Mouse (Mus musculus) midbrain, embryonic 14.5 days (tissue): Measurements from ENCODE around the gene Bach2. TPM values are rescaled to one million over a fixed set of nuclear protein-coding genes. Genes with fewer than 3 reads are reported as not detected.

Source experiments
- ATAC-seq: fragments of 200-750 bp; cut with Nextera tagmentation; 2 replicates; pipeline ENCODE4 v1.8.0; 2017; ENCODE audit warnings: moderate number of reproducible peaks, moderate library complexity; ENCODE audit not compliant: low FRiP score, low TSS enrichment
- DNase-seq: peaks from one replicate; pipeline ENCODE4 v3.0.0-alpha.2; 2015
- H3K27ac ChIP-seq: fragments of 300-500 bp; sonication (generic); replicated peaks from 2 replicates; pipeline ENCODE4 v1.5.1; 2014; ENCODE audit warnings: mild to moderate bottlenecking, low read depth, low read length, moderate library complexity
- H3K27me3 ChIP-seq: fragments of 300-500 bp; sonication (generic); 2 replicates; pipeline ENCODE4 v1.6.1; 2014; ENCODE audit warnings: low read length, control low read depth, mixed read lengths; ENCODE audit not compliant: control insufficient read depth, insufficient read depth
- H3K36me3 ChIP-seq: fragments of 300-500 bp; sonication (generic); 2 replicates; pipeline ENCODE4 v1.6.1; 2014; ENCODE audit warnings: low read length, control low read depth; ENCODE audit not compliant: control insufficient read depth, insufficient read depth
- H3K4me1 ChIP-seq: fragments of 300-500 bp; sonication (generic); 2 replicates; pipeline ENCODE4 v1.6.1; 2014; ENCODE audit warnings: mild to moderate bottlenecking, antibody characterized with exemption, low read length, control low read depth; ENCODE audit not compliant: control insufficient read depth, insufficient read depth
- H3K4me2 ChIP-seq: fragments of 300-500 bp; sonication (generic); 2 replicates; pipeline ENCODE4 v1.6.1; 2014; ENCODE audit warnings: mild to moderate bottlenecking, low read length, moderate library complexity
- H3K4me3 ChIP-seq: fragments of 300-500 bp; sonication (generic); replicated peaks from 2 replicates; pipeline ENCODE4 v1.5.1; 2014; ENCODE audit warnings: low read depth, low read length
- H3K9ac ChIP-seq: fragments of 300-500 bp; sonication (generic); replicated peaks from 2 replicates; pipeline ENCODE4 v1.6.1; 2014; ENCODE audit warnings: mild to moderate bottlenecking, low read length, moderate library complexity
- H3K9me3 ChIP-seq: fragments of 300-500 bp; sonication (generic); 2 replicates; pipeline ENCODE4 v1.6.1; 2016; ENCODE audit warnings: low read length, control low read depth, mixed read lengths; ENCODE audit not compliant: control insufficient read depth
- WGBS: fragments of 180-500 bp; shearing (Covaris S2); extraction: QIAGEN DNeasy Blood & Tissue Kit; methylation state at CpG from one replicate; pipeline ENCODE4 v1.1.7; 2014; 5-methylcytosine and 5-hydroxymethylcytosine counted together
- polyA plus RNA-seq: library from polyadenylated mRNA; unstranded; fragments of >200 nt; fragmentation: Nextera tagmentation; extraction: Ambion mirVana; gene quantifications from 2 replicates; pipeline ENCODE4 v1.2.1, GENCODE M21; 2014

Gene Bach2
- polyA plus RNA-seq, 1 experiment from 2014 or later: 27.0 TPM

DNA sequence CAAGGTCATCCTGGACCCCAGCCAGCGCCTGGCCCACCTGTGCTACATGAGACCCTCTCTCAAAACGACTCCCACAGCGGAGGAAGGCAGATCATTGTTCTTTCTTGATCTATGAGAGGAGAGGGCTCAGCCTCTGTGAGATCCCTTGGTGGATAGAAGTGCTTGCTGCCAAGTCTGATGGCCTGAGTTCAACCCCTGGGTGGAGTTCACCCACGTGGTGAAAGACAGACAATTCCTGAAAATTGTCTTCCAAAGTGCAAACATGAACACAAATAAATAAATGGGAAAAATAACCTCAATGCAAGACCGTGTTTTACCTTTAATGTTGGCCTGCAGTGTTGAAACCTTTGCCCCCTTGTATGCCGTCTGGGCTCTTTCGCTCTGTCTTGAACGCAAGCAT lies 277.5 kb downstream of the Bach2 start:
- ATAC-seq: no peak

DNA sequence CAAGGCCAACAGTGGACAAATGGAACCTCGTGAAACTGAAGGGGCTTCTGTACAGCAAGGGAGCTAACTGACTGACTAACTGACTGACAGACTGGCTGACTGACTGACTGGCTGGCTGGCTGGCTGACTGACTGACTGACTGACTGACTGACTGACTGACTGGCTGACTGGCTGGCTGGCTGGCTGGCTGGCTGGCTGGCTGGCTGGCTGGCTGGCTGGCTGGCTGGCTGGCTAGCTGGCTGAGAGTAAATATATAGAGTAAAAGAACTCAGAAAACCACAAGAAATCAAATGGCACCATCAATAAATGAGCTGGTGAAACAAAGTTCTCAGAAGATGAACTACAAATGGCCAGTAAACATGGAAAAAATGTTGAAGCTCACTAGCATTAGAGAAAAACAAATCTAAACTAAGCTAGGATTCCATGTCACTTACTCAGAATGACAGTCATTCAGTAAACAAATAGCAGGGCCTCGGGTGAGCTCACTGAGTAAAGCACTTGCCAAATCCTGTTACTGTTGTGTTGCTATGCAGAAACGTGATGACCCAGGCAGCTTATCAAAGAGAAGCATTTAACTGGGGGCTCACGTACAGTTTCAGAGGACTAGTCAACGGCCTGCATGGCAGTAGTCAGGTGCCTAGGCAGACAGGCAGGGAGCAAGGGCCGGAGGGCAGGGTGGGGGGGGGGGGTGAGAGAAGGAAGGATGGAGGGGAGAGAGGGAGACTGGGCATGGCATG lies 280.4 kb downstream of the Bach2 start:
- peaks cover 8% of the 10 kb centered on the region; the same call in 1 of the 2 replicates for H3K4me1 ChIP-seq
- ATAC-seq: no peak
- no peak overlapping the region for H3K27ac ChIP-seq
- peak; percentile 41 for DNase-seq
- H3K36me3 ChIP-seq: no peaks in the 10 kb centered on the region
- no peaks in the 10 kb centered on the region for H3K9me3 ChIP-seq
- H3K4me3 ChIP-seq: no peak overlapping the region
- 41% methylated on average over 6 of the region's 6 CpGs for WGBS
- no peak overlapping the region for H3K9ac ChIP-seq
- no peaks in the 10 kb centered on the region for H3K27me3 ChIP-seq
- no peak overlapping the region for H3K4me2 ChIP-seq

More for the DNA sequence above, 277.5 kb downstream of the Bach2 start:
- H3K27me3 ChIP-seq: no peaks in the 10 kb centered on the region
- no peak overlapping the region for H3K4me2 ChIP-seq
- H3K36me3 ChIP-seq: no peaks in the 10 kb centered on the region; the same call in 1 of the 2 replicates
- no peak for DNase-seq
- WGBS: 92% methylated on average over 8 of the region's 8 CpGs
- no peaks in the 10 kb centered on the region for H3K4me1 ChIP-seq
- no peak overlapping the region for H3K9ac ChIP-seq
- no peak overlapping the region for H3K4me3 ChIP-seq
- H3K27ac ChIP-seq: no peak overlapping the region
- H3K9me3 ChIP-seq: no peaks in the 10 kb centered on the region

DNA sequence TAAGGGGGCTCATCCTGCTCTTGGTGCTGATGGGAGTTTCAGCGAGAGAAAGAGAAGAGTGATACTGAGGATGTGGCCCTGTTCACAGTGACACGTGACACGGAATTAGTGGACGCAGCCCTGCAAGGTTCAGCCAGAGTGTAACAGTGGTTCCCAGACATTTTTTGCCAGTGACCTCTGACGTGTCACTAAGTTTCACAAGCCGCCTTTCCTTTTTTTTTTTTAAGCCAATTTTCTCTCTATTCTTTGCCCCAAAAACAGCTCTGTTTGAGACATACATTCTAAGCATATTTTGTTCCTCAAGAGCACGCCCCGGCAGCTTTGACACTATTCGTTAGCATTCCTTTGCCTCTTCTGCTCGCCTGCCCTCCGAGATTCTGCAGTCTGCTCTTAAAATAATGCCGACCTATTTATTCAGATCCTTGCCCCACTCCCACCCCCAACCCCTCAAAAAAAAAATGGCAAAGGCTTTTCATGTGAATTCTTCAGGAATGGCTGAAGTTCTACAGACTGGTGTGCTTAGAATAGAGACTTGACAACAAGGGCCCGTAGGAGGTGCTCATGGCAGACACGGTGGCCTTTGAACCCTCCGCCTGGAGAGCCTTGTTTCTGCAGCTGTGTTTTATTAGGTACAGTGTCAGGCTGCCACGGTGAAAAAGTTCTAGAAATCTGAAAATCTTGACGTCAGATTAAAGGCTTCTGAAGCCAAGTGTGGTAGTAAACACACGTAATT lies 282.2 kb downstream of the Bach2 start:
- no peak overlapping the region for H3K9ac ChIP-seq
- DNase-seq (no peak), ATAC-seq (no peak)
- H3K9me3 ChIP-seq: no peaks in the 10 kb centered on the region
- H3K4me2 ChIP-seq: no peak overlapping the region
- 32% methylated on average over 18 of the region's 18 CpGs for WGBS
- H3K4me1 ChIP-seq: peaks cover 8% of the 10 kb centered on the region; the same call in 1 of the 2 replicates
- no peak overlapping the region for H3K4me3 ChIP-seq
- no peak overlapping the region for H3K27ac ChIP-seq
- H3K27me3 ChIP-seq: no peaks in the 10 kb centered on the region
- H3K36me3 ChIP-seq: no peaks in the 10 kb centered on the region

DNA sequence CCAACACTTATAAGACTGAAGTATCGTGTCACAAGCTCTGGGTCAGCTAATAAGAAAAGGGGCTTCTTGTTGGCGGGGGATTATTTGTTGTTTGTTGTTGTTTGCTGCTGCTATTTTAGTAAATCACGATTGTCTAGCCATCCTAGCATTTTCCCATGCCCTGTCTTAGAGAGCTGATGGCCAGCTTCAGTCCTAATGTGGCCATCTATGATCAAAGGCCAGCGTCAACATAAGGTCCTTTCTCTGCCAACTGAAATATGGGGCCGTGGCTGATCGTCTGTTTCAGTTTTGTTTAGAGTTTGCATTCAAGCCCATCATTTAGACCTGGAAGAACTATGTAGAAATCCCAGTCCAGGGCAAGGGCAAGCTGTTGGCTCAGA lies 282.7 kb downstream of the Bach2 start:
- Histone ChIP-seq H3K4me2 (no peak overlapping the region), H3K36me3 (no peaks in the 10 kb centered on the region), H3K27me3 (no peaks in the 10 kb centered on the region), H3K9ac (no peak overlapping the region), H3K27ac (no peak overlapping the region), H3K4me3 (no peak overlapping the region), H3K9me3 (no peaks in the 10 kb centered on the region), H3K4me1 (peaks cover 12% of the 10 kb centered on the region)
- ATAC-seq: no peak
- no peak for DNase-seq
- 71% methylated on average over 6 of the region's 6 CpGs for WGBS

DNA sequence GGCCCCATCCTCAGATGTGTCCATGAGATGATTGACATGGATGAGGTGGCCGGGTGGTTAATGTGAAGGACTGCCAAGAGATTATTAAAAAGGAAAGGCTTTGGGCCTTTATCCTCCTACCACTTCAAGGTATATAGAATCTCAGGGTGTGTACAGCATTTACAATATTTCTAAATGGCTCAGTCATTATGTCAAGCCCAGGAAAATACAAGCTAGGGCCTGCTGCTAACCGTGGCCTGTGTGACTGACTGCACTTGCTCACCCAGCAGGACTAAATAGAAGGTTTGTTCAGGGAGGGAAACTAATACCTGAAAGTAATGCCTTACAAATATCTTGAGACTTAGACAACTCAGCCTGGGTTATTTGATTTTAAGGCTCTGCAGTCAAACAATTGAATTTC lies 283.4 kb downstream of the Bach2 start:
- no peak for ATAC-seq
- no peak for DNase-seq
- Histone ChIP-seq H3K9me3 (no peaks in the 10 kb centered on the region), H3K4me1 (peaks cover 18% of the 10 kb centered on the region), H3K9ac (no peak overlapping the region), H3K4me3 (no peak overlapping the region), H3K4me2 (no peak overlapping the region), H3K27ac (no peak overlapping the region), H3K27me3 (no peaks in the 10 kb centered on the region), H3K36me3 (no peaks in the 10 kb centered on the region)
- 63% methylated on average over 2 of the region's 2 CpGs for WGBS

DNA sequence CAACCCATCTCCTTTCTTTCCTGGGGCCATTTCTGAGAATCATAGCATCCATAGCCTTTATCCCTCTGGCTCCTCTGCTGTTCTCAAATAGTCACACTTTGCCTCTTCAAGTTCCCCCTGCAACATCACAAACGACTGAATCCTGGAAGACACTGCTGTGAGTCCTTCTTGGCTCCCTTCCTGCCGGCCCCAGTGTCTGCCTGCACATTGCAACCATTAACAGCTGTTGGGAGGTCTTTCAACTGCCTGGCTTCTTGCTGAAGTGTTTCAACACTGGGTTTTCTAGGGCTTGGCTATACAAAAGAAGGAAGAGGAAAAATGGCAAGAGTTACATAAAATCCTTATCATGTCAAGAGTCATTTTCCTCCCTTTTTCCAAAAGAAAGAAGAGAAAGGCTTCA lies 285.7 kb downstream of the Bach2 start:
- 59% methylated on average over 2 of the region's 2 CpGs for WGBS
- DNase-seq (no peak), ATAC-seq (no peak)
- no peak overlapping the region for H3K4me2 ChIP-seq
- no peak overlapping the region for H3K27ac ChIP-seq
- H3K4me3 ChIP-seq: no peak overlapping the region
- no peaks in the 10 kb centered on the region for H3K9me3 ChIP-seq
- peaks cover 23% of the 10 kb centered on the region for H3K4me1 ChIP-seq
- no peaks in the 10 kb centered on the region for H3K36me3 ChIP-seq
- H3K9ac ChIP-seq: no peak overlapping the region
- H3K27me3 ChIP-seq: no peaks in the 10 kb centered on the region

DNA sequence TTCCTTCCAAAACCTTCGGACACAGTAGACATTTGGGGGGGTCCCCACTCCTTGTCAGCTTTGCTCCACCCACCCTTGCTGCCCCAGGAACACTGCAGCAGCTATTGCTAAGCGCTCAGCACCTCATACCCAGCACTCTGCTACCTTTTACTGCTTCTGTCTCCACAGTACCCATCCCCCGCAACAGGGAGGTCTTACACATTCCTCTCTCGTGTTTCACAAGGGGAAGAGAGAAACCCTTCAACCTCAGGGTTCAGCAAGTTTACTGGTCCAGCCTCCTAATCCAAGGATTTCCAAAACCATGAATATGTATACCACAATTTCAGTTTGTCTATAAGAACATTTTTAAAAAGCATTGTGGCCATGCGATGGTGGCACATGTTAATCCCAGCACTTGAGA lies 286.4 kb downstream of the Bach2 start:
- no peaks in the 10 kb centered on the region for H3K27me3 ChIP-seq
- no peaks in the 10 kb centered on the region for H3K9me3 ChIP-seq
- DNase-seq: no peak
- 68% methylated on average over 5 of the region's 5 CpGs for WGBS
- H3K4me1 ChIP-seq: peaks cover 30% of the 10 kb centered on the region
- H3K36me3 ChIP-seq: no peaks in the 10 kb centered on the region
- H3K27ac ChIP-seq: no peak overlapping the region
- no peak for ATAC-seq
- H3K9ac ChIP-seq: no peak overlapping the region
- H3K4me2 ChIP-seq: no peak overlapping the region
- no peak overlapping the region for H3K4me3 ChIP-seq

DNA sequence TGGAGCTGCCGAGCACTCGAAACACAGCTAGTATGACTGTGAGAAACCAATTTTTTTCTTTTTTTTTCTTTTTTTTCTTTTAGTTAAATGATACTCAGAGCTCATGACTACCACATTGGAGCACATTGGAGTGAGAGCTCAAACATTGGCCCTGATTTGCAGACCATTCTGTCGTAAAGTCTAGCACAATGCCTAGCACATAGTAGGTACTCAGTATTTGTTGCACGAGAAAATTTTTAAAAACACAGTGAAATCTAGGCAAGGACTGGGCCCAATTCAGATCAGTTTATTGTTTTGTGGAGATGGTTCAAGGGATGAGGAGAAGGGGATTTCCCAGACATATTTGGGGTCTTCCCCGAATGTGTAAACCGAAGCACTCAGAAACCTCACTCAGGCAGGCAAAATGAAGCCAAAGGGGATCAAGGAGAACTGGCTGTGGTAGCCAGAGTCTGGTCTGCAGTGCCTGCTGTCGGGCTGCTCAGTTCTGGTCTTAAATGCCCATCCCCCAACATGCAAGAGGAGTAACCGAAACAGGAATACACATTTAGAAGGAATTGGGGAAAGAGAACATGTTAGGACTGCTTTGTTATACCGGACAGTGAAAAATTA lies 287.7 kb downstream of the Bach2 start:
- Histone ChIP-seq H3K4me1 (peaks cover 41% of the 10 kb centered on the region), H3K4me3 (no peak overlapping the region), H3K27me3 (no peaks in the 10 kb centered on the region), H3K27ac (no peak overlapping the region; the same call in 1 of the 2 replicates), H3K4me2 (no peak overlapping the region), H3K9ac (0 out of 2 replicates have a peak overlapping the region, but pooled peaks have one; percentile 29), H3K9me3 (no peaks in the 10 kb centered on the region), H3K36me3 (no peaks in the 10 kb centered on the region)
- DNase-seq (peak; percentile 42), ATAC-seq (no peak)
- 66% methylated on average over 9 of the region's 9 CpGs for WGBS
